Mouse (Mus musculus): ENCODE results near the gene Actl6b. TPM values are rescaled to one million over a fixed set of nuclear protein-coding genes. Genes with fewer than 3 reads are reported as not detected.
A peak's percentile ranks its signal among the peaks of the same experiment; 100 is the strongest.

Gene Actl6b
- polyA plus RNA-seq, 1 experiment from 2014 or later = 109 TPM

DNA sequence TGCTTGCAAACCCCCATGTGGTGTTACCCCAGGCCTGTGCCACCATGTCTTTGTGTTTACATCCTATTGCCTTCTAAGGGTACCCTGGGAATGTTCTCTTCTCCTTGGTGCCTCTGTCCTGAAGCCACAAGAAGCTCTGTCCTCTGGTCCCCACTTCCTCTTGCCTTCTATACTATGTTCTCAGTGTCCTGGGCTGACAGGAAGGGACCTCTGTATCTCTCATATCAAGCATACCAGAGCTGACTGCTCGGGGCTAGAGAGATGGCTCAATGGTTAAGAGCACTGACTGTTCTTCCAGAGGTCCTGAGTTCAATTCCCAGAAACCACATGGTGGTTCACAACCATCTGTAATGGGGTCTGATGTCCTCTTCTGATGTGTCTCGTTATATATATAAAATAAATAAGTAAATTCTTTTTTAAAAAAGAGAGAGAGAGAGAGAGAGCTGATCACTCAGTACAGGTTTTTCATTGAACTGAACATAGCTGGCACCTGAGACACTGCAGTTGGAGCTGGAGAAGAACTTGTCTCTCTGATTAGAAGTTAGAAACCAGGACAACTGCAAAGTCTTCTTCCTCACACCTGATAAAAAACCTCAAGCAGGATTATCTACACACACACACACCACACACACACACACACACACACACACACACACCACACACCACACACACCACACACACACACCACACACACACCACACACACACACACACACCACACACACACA lies 44.9 kb downstream of the Actl6b start:
- Histone ChIP-seq H3K4me2 (replicated peaks) (no peak overlapping the region), H3K9ac (no peak overlapping the region), H3K4me1 (peaks cover 29% of the 10 kb centered on the region), H3K27me3 (replicated peaks) (no peaks in the 10 kb centered on the region), H3K27ac (no peak overlapping the region), H3K36me3 (0 out of 2 replicates have a peak, but pooled peaks cover 12% of the 10 kb centered on the region), H3K9me3 (no peaks in the 10 kb centered on the region), H3K4me3 (no peak overlapping the region)
- 85% methylated on average over 2 of the region's 2 CpGs for WGBS
- no peak for ATAC-seq (ENCODE audit: low FRiP score, low read depth)

DNA sequence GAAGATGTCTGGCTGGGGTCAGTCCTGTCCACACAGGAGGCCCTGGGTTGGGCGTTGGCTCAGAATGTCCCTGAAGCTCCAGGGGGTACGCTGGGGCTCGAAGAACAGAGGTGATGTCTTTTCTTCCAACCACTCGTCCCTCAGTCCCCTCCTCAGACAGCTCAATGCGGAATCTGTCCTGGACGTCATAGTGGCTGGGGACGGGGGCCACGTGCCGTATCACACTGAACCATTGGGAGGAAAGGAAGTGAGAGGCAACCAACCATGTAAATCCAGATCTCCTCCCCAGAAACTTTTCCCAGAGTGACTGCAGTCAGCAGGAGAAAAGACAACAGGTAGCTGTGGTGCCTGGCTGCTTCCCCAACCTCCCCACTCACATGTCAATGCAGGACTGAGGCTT lies 46.3 kb downstream of the Actl6b start:
- no peak overlapping the region for H3K27ac ChIP-seq
- peak overlapping the region; percentile 86 for H3K9ac ChIP-seq

GRCm38 (mm10) chr5:137600281-137600618 lies 46.9 kb downstream of the Actl6b start:
- H3K27ac ChIP-seq = no peak overlapping the region
- peak overlapping the region; percentile 64 for H3K4me3 ChIP-seq
- no peak; the same call in 1 of the 2 replicates for ATAC-seq (ENCODE audit: low FRiP score, low read depth)
- no peaks in the 10 kb centered on the region for H3K9me3 ChIP-seq
- H3K4me1 ChIP-seq = peaks cover 29% of the 10 kb centered on the region
- peak overlapping the region; percentile 86 for H3K9ac ChIP-seq
- WGBS = 4% methylated on average over 19 of the region's 19 CpGs
- H3K36me3 ChIP-seq = 0 out of 2 replicates have a peak, but pooled peaks cover 12% of the 10 kb centered on the region
- no peaks in the 10 kb centered on the region for H3K27me3 ChIP-seq (replicated peaks)
- peak overlapping the region; percentile 91 for H3K4me2 ChIP-seq (replicated peaks)

More for the DNA sequence above, 46.3 kb downstream of the Actl6b start:
- Histone ChIP-seq H3K4me3 (peak overlapping the region; percentile 64), H3K36me3 (0 out of 2 replicates have a peak, but pooled peaks cover 12% of the 10 kb centered on the region), H3K4me2 (replicated peaks) (peak overlapping the region; percentile 91), H3K27me3 (replicated peaks) (no peaks in the 10 kb centered on the region), H3K9me3 (no peaks in the 10 kb centered on the region), H3K4me1 (peaks cover 29% of the 10 kb centered on the region)
- 82% methylated on average over 9 of the region's 9 CpGs for WGBS
- ATAC-seq (ENCODE audit: low FRiP score, low read depth) = no peak

DNA sequence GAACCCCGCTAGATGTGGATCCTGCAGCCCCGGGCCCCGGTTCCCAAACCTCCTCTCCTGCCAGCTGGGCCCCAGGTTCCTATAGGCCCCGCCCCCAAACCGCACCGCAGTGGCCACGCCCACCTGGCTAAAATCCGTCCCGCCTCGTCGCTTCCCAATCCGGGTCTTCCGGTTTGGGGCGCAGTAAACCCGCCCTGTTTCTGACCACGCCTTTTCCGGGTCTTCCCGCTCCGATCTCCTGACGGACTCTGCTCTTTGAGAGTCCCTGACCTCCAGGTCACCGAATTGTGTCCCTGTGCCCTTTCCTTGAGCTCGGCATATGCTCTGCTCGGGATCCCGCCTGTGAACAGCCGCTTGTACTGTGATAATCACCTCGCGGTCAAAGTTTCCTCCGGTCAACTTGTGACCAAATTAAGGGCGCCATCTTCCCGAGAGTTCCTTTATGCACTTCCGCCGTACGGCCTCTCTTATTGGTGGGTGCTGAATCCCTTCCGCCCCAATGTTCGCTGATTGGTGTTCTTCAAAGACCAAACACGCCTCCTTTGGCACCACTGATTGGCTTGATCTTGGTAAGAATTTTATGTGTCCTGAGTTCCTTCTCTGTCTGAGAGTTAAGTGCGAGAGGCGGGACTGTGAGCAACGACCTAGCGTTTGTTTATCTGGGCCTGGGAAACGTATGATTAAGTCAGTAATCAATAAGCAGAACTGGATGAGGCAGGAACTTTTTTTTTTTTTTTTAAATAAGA lies 47.5 kb downstream of the Actl6b start, which contains the start of gene Mospd3:
Gene Mospd3, minus strand, starts transcription at position 440 of the 746 bp plus-strand sequence.
- WGBS = under 1% methylated on average over 41 of the region's 41 CpGs
- peaks cover 29% of the 10 kb centered on the region for H3K4me1 ChIP-seq
- ATAC-seq (ENCODE audit: low FRiP score, low read depth) = peak; percentile 94

GRCm38 (mm10) chr5:137601365-137601729 lies 48.0 kb downstream of the Actl6b start:
- Histone ChIP-seq H3K9ac (peak overlapping the region; percentile 45), H3K27ac (no peak overlapping the region), H3K9me3 (no peaks in the 10 kb centered on the region), H3K4me1 (peaks cover 29% of the 10 kb centered on the region), H3K36me3 (0 out of 2 replicates have a peak, but pooled peaks cover 15% of the 10 kb centered on the region), H3K4me3 (peak overlapping the region; percentile 64), H3K27me3 (replicated peaks) (no peaks in the 10 kb centered on the region), H3K4me2 (replicated peaks) (peak overlapping the region; percentile 91)
- ATAC-seq (ENCODE audit: low FRiP score, low read depth) = no peak
- WGBS = under 1% methylated on average over 22 of the region's 22 CpGs

More for the DNA sequence above, 47.5 kb downstream of the Actl6b start, which contains the start of gene Mospd3:
- Histone ChIP-seq H3K4me3 (peak within 1 kb of the TSS; percentile 64), H3K4me2 (replicated peaks) (peak within 1 kb of the TSS; percentile 91), H3K36me3 (0 out of 2 replicates have a peak, but pooled peaks cover 12% of the 10 kb centered on the region), H3K9me3 (no peaks in the 10 kb centered on the region), H3K9ac (peak within 1 kb of the TSS; percentile 86), H3K27me3 (replicated peaks) (no peaks in the 10 kb centered on the region), H3K27ac (no peak within 1 kb of the TSS)

GRCm38 (mm10) chr5:137607860-137608653 lies 54.7 kb downstream of the Actl6b start:
- no peaks in the 10 kb centered on the region for H3K9me3 ChIP-seq
- 0 out of 2 replicates have a peak overlapping the region, but pooled peaks have one; percentile 30 for H3K9ac ChIP-seq
- no peak overlapping the region for H3K27ac ChIP-seq
- H3K27me3 ChIP-seq (replicated peaks) = peaks cover 20% of the 10 kb centered on the region; the same call in 1 of the 2 replicates
- no peak for ATAC-seq (ENCODE audit: low FRiP score, low read depth)
- H3K4me1 ChIP-seq = peaks cover 34% of the 10 kb centered on the region
- H3K4me2 ChIP-seq (replicated peaks) = peak overlapping the region; percentile 50
- no peak overlapping the region for H3K4me3 ChIP-seq
- 12% methylated on average over 26 of the region's 26 CpGs for WGBS
- 0 out of 2 replicates have a peak, but pooled peaks cover 3% of the 10 kb centered on the region for H3K36me3 ChIP-seq

DNA sequence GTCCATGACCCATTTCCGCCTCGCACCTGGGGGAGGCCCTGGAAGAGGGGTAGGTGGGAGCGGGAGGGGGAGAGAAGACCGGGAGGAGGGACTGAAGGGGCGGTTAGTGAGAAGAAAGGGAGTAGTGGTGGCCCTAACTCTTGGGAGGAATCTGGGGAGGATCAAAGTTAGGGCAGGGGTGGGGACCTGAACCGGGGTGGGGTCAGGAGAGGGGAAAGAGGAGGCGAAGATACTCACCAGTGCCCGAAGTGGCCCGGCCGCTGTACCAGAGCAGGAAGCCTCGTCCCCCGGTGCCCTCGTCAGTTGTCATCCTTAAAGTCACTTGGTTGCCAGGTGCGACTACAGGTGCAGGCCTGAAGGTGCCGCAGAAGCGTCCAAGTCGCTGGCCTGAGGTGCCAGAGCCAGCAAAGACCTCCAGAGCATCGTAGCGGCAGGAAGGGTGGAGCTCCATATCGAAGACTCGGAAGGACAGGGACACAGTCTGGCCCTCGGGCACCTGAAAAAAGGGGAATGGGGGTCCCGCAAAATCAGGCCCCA lies 55.4 kb downstream of the Actl6b start:
- WGBS = 12% methylated on average over 23 of the region's 23 CpGs
- Histone ChIP-seq H3K27ac (no peak overlapping the region), H3K9me3 (no peaks in the 10 kb centered on the region), H3K36me3 (0 out of 2 replicates have a peak, but pooled peaks cover 3% of the 10 kb centered on the region), H3K4me3 (no peak overlapping the region), H3K4me1 (peaks cover 34% of the 10 kb centered on the region), H3K9ac (no peak overlapping the region), H3K27me3 (replicated peaks) (peaks cover 20% of the 10 kb centered on the region; the same call in 1 of the 2 replicates), H3K4me2 (replicated peaks) (peak overlapping the region; percentile 50)
- ATAC-seq (ENCODE audit: low FRiP score, low read depth) = no peak

- H3K27ac ChIP-seq = no peak overlapping the region
- WGBS = 47% methylated on average over 3 of the region's 3 CpGs
- H3K4me2 ChIP-seq (replicated peaks) = peak overlapping the region; percentile 50; the same call in 1 of the 2 replicates
- peaks cover 20% of the 10 kb centered on the region; the same call in 1 of the 2 replicates for H3K27me3 ChIP-seq (replicated peaks)
- H3K9ac ChIP-seq = no peak overlapping the region
- H3K36me3 ChIP-seq = 0 out of 2 replicates have a peak, but pooled peaks cover 3% of the 10 kb centered on the region
- H3K4me1 ChIP-seq = peaks cover 34% of the 10 kb centered on the region
- no peak for ATAC-seq (ENCODE audit: low FRiP score, low read depth)
- no peak overlapping the region for H3K4me3 ChIP-seq
- no peaks in the 10 kb centered on the region for H3K9me3 ChIP-seq
Measured at GRCm38 (mm10) chr5:137609292-137609691, 56.0 kb downstream of the Actl6b start.

DNA sequence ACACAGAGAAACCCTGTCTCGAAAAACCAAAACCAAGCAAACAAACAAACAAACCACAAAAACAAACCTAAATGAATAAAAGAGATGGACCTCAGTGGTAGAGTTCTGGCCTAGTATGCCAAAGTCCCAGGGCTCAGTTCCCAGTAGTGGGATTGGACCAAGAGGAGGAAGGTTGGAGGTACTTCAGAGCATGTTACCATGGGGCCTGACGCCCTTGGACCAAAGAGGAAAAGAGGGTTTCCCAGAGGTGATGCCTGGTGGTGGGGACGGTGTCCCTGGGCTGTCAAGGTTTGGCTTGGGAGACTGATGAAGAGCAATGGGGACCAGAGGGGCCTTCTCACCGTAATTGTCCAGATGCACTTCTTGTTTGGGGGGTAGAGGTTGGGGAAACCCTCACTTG lies 56.7 kb downstream of the Actl6b start:
- ATAC-seq (ENCODE audit: low FRiP score, low read depth) = no peak
- Histone ChIP-seq H3K27ac (no peak overlapping the region), H3K4me3 (peak overlapping the region; percentile 21; the same call in 1 of the 2 replicates), H3K27me3 (replicated peaks) (peaks cover 20% of the 10 kb centered on the region; the same call in 1 of the 2 replicates), H3K9me3 (no peaks in the 10 kb centered on the region), H3K36me3 (0 out of 2 replicates have a peak, but pooled peaks cover 3% of the 10 kb centered on the region), H3K9ac (no peak overlapping the region), H3K4me2 (replicated peaks) (peak overlapping the region; percentile 39), H3K4me1 (peaks cover 34% of the 10 kb centered on the region)
- WGBS = 76% methylated on average over 4 of the region's 4 CpGs

- Histone ChIP-seq H3K9me3 (no peaks in the 10 kb centered on the region), H3K4me3 (peak overlapping the region; percentile 21), H3K4me2 (replicated peaks) (peak overlapping the region; percentile 39), H3K36me3 (0 out of 2 replicates have a peak, but pooled peaks cover 3% of the 10 kb centered on the region), H3K27ac (peak overlapping the region; percentile 2), H3K4me1 (peaks cover 34% of the 10 kb centered on the region), H3K9ac (no peak overlapping the region), H3K27me3 (replicated peaks) (peaks cover 20% of the 10 kb centered on the region; the same call in 1 of the 2 replicates)
- 15% methylated on average over 12 of the region's 12 CpGs for whole genome bisulfite sequencing
- ATAC-seq (ENCODE audit: low FRiP score, low read depth) = no peak
Measured at GRCm38 (mm10) chr5:137610548-137611244, 57.4 kb downstream of the Actl6b start.

GRCm38 (mm10) chr5:137611245-137611602 lies 57.9 kb downstream of the Actl6b start:
- Histone ChIP-seq H3K4me3 (peak overlapping the region; percentile 21; the same call in 1 of the 2 replicates), H3K9ac (no peak overlapping the region), H3K36me3 (0 out of 2 replicates have a peak, but pooled peaks cover under 1% of the 10 kb centered on the region), H3K4me2 (replicated peaks) (peak overlapping the region; percentile 39), H3K9me3 (no peaks in the 10 kb centered on the region), H3K4me1 (peaks cover 34% of the 10 kb centered on the region), H3K27me3 (replicated peaks) (peaks cover 20% of the 10 kb centered on the region; the same call in 1 of the 2 replicates), H3K27ac (peak overlapping the region; percentile 2; the same call in 1 of the 2 replicates)
- ATAC-seq (ENCODE audit: low FRiP score, low read depth) = no peak
- 22% methylated on average over 6 of the region's 6 CpGs for WGBS
